In genomic region chr2:153081866-153082265, GRCm38 (mm10) we compare ENCODE assay signal across 10 mouse cellular contexts. TPM values are rescaled to one million over a fixed set of nuclear protein-coding genes. Genes with fewer than 3 reads are reported as not detected.
"Had no signal": no experiment of that assay in that cellular context is flagged by ENCODE, and none has a peak within 500 bp of the region (broad histone marks: within the 10 kb centered on the region; RNA-seq: fewer than 3 reads in every experiment).

No protein-coding gene starts in this region.

- H3K9me3 ChIP-seq: limb, embryonic 12.5 days; lung, embryonic 15.5 days; megakaryocyte, embryonic 14.5 days; midbrain, embryonic 15.5 days; neural tube, embryonic 12.5 days had no signal

- H3K9ac ChIP-seq: limb, embryonic 12.5 days; lung, embryonic 15.5 days; midbrain, embryonic 15.5 days; neural tube, embryonic 12.5 days had no signal

- H3K4me1 ChIP-seq: limb, embryonic 12.5 days; midbrain, embryonic 15.5 days; neural tube, embryonic 12.5 days had no signal

- ATAC-seq: intestine, embryonic 16.5 days; midbrain, embryonic 15.5 days had no signal

- H3K27me3 ChIP-seq: lung, embryonic 15.5 days; neural tube, embryonic 12.5 days had no signal

- H3K4me3 ChIP-seq: limb, embryonic 12.5 days; lung, embryonic 15.5 days; megakaryocyte, embryonic 14.5 days; midbrain, embryonic 15.5 days; neural tube, embryonic 12.5 days had no signal

- H3K4me2 ChIP-seq: limb, embryonic 12.5 days; lung, embryonic 15.5 days; midbrain, embryonic 11.5 days; midbrain, embryonic 15.5 days; neural tube, embryonic 12.5 days had no signal

- H3K27ac ChIP-seq: limb, embryonic 12.5 days; lung, embryonic 15.5 days; macrophage; midbrain, embryonic 15.5 days; neural tube, embryonic 12.5 days had no signal

- H3K36me3 ChIP-seq: limb, embryonic 12.5 days; lung, embryonic 15.5 days; midbrain, embryonic 15.5 days; neural tube, embryonic 12.5 days had no signal

RNA-seq across cellular contexts. Expression of gene Ccm2l, which starts 16.1 kb away (rescaled TPM):
- polyA plus RNA-seq: macrophage had no signal

RNA-seq across cellular contexts. Expression of gene Xkr7, which starts 50.2 kb away (rescaled TPM):
- polyA plus RNA-seq: limb, embryonic 12.5 days; liver, embryonic 16.5 days; lung, embryonic 15.5 days; macrophage; stomach, embryonic 14.5 days had no signal
